Mouse (Mus musculus) heart, postnatal 0 days (tissue): ENCODE data around the gene Lelp1. TPM values are rescaled to one million over a fixed set of nuclear protein-coding genes. Genes with fewer than 3 reads are reported as not detected.

Source experiments
- ATAC-seq: fragments of 200-750 bp; cut with Nextera tagmentation; 2 replicates; pipeline ENCODE4 v1.8.0; 2017; ENCODE audit warnings: low read depth, moderate number of reproducible peaks, moderate library complexity; ENCODE audit not compliant: insufficient read depth
- DNase-seq: peaks from one replicate; pipeline ENCODE4 v3.0.0-alpha.2; 2016; ENCODE audit warnings: low spot score
- H3K27ac ChIP-seq: fragments of 300-500 bp; sonication (generic); 2 replicates; pipeline ENCODE4 v1.5.1; 2014; ENCODE audit warnings: low read depth, mild to moderate bottlenecking
- H3K27me3 ChIP-seq: fragments of 300-500 bp; sonication (generic); 2 replicates; pipeline ENCODE4 v1.6.1; 2014; ENCODE audit warnings: low read length, mixed read lengths; ENCODE audit not compliant: control insufficient read depth, insufficient read depth
- H3K36me3 ChIP-seq: fragments of 300-500 bp; sonication (generic); replicated peaks from 2 replicates; pipeline ENCODE4 v1.6.1; 2014; ENCODE audit warnings: low read length, mixed read lengths; ENCODE audit not compliant: control insufficient read depth, insufficient read depth
- H3K4me1 ChIP-seq: fragments of 300-500 bp; sonication (generic); 2 replicates; pipeline ENCODE4 v1.6.1; 2014; ENCODE audit warnings: antibody characterized with exemption; ENCODE audit not compliant: control insufficient read depth, insufficient read depth
- H3K4me2 ChIP-seq: fragments of 300-500 bp; sonication (generic); 2 replicates; pipeline ENCODE4 v1.6.1; 2014; ENCODE audit warnings: low read depth, mild to moderate bottlenecking, low read length, moderate library complexity
- H3K4me3 ChIP-seq: fragments of 300-500 bp; sonication (generic); 2 replicates; pipeline ENCODE4 v1.5.1; 2014; ENCODE audit warnings: low read depth, low read length
- H3K9ac ChIP-seq: fragments of 300-500 bp; sonication (generic); replicated peaks from 2 replicates; pipeline ENCODE4 v1.6.1; 2014; ENCODE audit warnings: low read depth, low read length, mixed read lengths
- H3K9me3 ChIP-seq: fragments of 300-500 bp; sonication (generic); replicated peaks from 2 replicates; pipeline ENCODE4 v1.6.1; 2016; ENCODE audit warnings: low read length; ENCODE audit not compliant: control insufficient read depth
- CTCF ChIP-seq: IDR thresholded peaks from 2 replicates; pipeline ENCODE4 v1.5.1; 2016; ENCODE audit warnings: antibody characterized with exemption, control low read depth, low read depth
- EP300 ChIP-seq: IDR thresholded peaks from 2 replicates; pipeline ENCODE4 v1.6.1; 2016; ENCODE audit warnings: antibody characterized with exemption, low read depth
- WGBS: fragments of 180-500 bp; shearing (Covaris S2); extraction: QIAGEN DNeasy Blood & Tissue Kit; methylation state at CpG from one replicate; pipeline ENCODE4 v1.1.7; 2014; 5-methylcytosine and 5-hydroxymethylcytosine counted together
- polyA plus RNA-seq: library from polyadenylated mRNA; unstranded; fragments of >200 nt; fragmentation: Nextera tagmentation; extraction: Ambion mirVana; gene quantifications from 2 replicates; pipeline ENCODE4 v1.2.1, GENCODE M21; 2015
- total RNA-seq: library from RNA; depleted of rRNA; stranded (reverse); fragments of >200 nt; gene quantifications from 2 replicates; pipeline ENCODE4 v1.2.3, GENCODE M21; 2014; ENCODE audit warnings: low replicate concordance

Gene Lelp1
- total and polyA plus RNA-seq, 2 experiments from 2014 or later = not detected

DNA sequence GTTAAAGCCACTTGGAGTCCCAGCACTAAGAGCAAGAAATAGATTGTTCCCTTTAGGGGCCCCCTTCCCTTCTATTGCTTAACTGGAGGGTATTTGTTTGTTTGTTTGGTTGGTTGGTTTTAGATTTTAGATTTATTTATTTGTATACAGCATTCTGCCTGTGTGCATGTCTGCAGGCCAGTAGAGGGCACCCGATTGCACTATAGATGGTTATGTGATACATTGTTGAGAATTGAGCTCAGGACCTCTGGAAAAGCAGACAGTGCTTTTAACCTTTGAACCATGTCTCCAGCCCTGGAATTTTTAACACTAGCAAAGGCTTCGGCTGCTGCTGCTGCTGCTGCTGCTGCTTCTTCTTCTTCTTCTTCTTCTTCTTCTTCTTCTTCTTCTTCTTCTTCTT, 4.9 kb upstream of the Lelp1 start:
- H3K27me3 ChIP-seq = no peaks in the 10 kb centered on the region
- WGBS = 32% methylated on average over 2 of the region's 2 CpGs
- no peak overlapping the region for H3K4me2 ChIP-seq

DNA sequence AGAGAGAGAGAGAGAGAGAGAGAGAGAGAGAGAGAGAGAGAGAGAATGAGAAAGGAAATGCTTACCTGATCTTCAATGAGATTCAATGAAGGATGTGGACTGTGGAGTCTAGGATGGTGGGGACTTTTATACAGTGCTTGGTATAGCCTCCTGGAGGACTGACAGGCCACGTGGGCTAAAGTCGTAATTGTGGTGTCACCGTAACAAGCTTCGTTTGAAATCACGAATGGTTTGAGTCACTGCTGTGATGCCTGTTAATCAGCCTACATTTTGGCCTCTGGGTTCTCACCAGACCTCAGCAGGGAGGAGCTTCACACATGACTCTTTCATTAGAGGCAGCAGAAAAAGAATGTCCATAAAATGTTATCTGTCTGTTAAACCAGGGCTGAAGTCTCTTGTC, 18.7 kb downstream of the Lelp1 start, which contains the start of gene Prr9:
Prr9 (minus strand) TSS at position 101 of the 400 bp plus-strand sequence.
- Histone ChIP-seq H3K27me3 (no peaks in the 10 kb centered on the region), H3K4me1 (no peaks in the 10 kb centered on the region), H3K27ac (no peak within 1 kb of the TSS), H3K9me3 (no peaks in the 10 kb centered on the region), H3K36me3 (no peaks in the 10 kb centered on the region), H3K9ac (no peak within 1 kb of the TSS), H3K4me3 (no peak within 1 kb of the TSS), H3K4me2 (no peak within 1 kb of the TSS)
- TF ChIP-seq EP300 (no peak), CTCF (no peak)
- ATAC-seq (no peak), DNase-seq (no peak)
- WGBS = 64% methylated on average over 5 of the region's 5 CpGs

More for the DNA sequence above, 4.9 kb upstream of the Lelp1 start:
- Histone ChIP-seq H3K36me3 (no peaks in the 10 kb centered on the region), H3K27ac (no peak overlapping the region), H3K4me3 (no peak overlapping the region), H3K4me1 (no peaks in the 10 kb centered on the region), H3K9me3 (no peaks in the 10 kb centered on the region), H3K9ac (no peak overlapping the region)
- no peak for ATAC-seq
- DNase-seq = no peak
- TF ChIP-seq EP300 (no peak), CTCF (no peak; the same call in 1 of the 2 replicates)

DNA sequence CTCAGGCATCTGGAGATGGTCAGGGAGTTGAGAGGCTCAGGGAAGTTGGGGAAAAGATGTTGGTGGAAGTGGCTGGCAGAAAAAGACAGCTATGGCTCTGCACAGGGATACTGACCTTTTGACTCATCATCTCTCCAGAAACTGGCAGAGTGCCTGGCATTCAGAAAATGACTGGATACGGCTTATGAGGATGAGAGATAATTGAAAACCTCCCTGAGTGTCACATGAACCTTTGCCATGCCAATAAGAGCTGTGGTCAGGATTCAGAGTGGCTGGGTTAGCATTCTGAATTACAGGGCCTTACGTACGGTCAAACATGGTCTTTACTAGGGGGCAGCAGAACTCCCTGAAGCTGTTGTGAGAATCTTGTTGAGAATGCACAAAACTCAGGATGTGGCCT, 21.6 kb downstream of the Lelp1 start:
- 63% methylated on average over 3 of the region's 3 CpGs for WGBS
- no peak overlapping the region for H3K9ac ChIP-seq
- H3K9me3 ChIP-seq = no peaks in the 10 kb centered on the region
- no peak for TF ChIP-seq EP300
- no peak for TF ChIP-seq CTCF
- no peak overlapping the region for H3K27ac ChIP-seq
- DNase-seq (no peak), ATAC-seq (no peak)
- no peaks in the 10 kb centered on the region for H3K36me3 ChIP-seq
- no peak overlapping the region for H3K4me2 ChIP-seq
- H3K4me1 ChIP-seq = no peaks in the 10 kb centered on the region
- H3K4me3 ChIP-seq = no peak overlapping the region
- no peaks in the 10 kb centered on the region for H3K27me3 ChIP-seq

DNA sequence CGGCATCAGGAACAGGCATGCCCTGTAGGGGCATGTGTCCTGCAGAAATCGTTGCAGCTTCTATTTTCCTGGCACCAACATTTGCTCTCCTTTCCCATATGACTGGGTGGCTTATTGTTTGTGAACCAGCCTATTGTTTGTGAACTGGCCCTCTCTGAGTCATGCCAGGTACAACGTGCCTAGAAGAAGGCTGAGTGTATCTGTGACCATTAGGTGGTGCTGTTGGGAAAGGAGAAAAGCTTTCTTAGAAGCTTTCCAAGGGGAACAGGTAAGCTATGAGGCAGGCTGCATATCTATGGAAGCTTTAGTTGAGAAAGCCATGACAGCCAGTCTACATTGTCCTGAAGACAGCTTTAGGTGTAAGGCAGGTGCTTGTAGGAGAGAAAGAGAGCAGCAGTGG, 24.6 kb downstream of the Lelp1 start:
- H3K27me3 ChIP-seq = no peaks in the 10 kb centered on the region
- H3K9ac ChIP-seq = no peak overlapping the region
- H3K36me3 ChIP-seq = no peaks in the 10 kb centered on the region
- H3K27ac ChIP-seq = no peak overlapping the region
- no peak for ATAC-seq
- no peak for DNase-seq
- no peaks in the 10 kb centered on the region for H3K9me3 ChIP-seq
- WGBS = 26% methylated on average over 3 of the region's 3 CpGs
- no peak overlapping the region for H3K4me2 ChIP-seq
- H3K4me3 ChIP-seq = no peak overlapping the region
- TF ChIP-seq CTCF = peak; percentile 52
- TF ChIP-seq EP300 = no peak
- no peaks in the 10 kb centered on the region for H3K4me1 ChIP-seq

DNA sequence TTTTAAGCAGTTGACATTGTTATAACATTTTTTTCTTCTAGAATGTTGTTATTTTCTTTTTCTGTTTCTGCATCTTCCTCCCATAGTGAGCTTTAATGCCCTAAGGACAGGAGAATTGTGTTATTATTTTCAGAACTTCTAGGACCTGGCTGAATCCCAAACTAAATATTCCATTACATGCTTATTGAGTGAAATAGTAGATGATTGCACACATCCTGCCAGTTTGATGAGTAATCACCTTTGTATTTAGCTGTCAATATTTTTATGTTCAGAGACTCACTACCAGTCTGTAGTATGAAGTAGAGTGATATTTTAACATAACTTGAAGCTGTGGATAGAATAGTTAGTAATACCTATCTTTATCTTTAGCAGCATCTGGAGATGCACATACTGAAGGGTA, 31.0 kb downstream of the Lelp1 start:
- Histone ChIP-seq H3K4me2 (no peak overlapping the region), H3K4me3 (no peak overlapping the region), H3K36me3 (no peaks in the 10 kb centered on the region), H3K27me3 (no peaks in the 10 kb centered on the region), H3K9ac (no peak overlapping the region), H3K9me3 (no peaks in the 10 kb centered on the region), H3K27ac (no peak overlapping the region), H3K4me1 (no peaks in the 10 kb centered on the region)
- DNase-seq = no peak
- ATAC-seq = no peak
- no peak for TF ChIP-seq CTCF
- TF ChIP-seq EP300 = no peak

DNA sequence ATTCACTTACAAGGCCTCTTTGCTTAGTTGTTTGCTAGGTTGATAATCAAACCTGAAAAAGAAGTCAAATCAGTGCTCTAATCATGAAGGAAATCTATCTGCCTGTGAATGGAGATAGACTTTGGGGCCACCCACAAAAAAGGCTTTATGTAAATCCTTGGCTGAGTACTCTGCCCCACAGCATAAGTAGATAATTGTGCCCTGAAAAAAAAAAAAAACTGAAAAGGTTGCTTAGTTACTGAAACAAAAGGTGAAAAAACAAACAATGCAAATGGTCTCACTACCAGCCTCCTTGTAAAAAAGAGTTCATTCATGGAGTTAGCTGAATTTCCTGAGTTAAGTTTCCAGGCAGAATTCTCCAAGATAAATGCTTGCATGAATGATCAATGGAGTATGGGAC, 31.8 kb downstream of the Lelp1 start:
- Histone ChIP-seq H3K9ac (no peak overlapping the region), H3K4me2 (no peak overlapping the region), H3K36me3 (no peaks in the 10 kb centered on the region), H3K4me1 (no peaks in the 10 kb centered on the region), H3K27me3 (no peaks in the 10 kb centered on the region), H3K27ac (no peak overlapping the region), H3K9me3 (no peaks in the 10 kb centered on the region), H3K4me3 (no peak overlapping the region)
- ATAC-seq (no peak), DNase-seq (no peak)
- TF ChIP-seq CTCF (no peak), EP300 (no peak)
